Mouse (Mus musculus): ENCODE measurements at regions not wholly inside any gene's neighbourhood (a gene's known extent, or its start where the extent isn't known, plus 50 kb on each side); places are given as distances from the start of the nearest gene placed in this dataset.

DNA sequence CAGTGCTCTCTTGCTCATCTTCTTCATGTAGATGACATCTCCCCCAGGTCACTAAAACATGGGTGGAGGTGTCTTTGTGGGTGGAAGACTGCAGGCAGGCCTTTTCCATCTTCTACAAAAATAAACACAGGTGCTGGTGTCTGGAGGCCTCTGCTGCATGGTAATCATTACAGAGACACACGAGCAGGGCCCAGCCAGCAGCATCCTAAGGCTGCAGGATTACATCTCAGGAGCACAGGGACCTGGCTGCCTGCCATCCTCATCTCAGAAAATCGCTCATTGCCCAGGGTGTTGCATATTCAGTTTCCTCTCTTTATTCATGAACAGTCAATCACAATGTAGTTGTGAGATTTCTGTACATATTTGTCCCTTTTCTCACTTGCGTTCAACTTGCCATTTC is 56.5 kb upstream of the Cobl start:
- no peak overlapping the region for H3K9ac ChIP-seq
- no peaks in the 10 kb centered on the region for H3K36me3 ChIP-seq
- no peak overlapping the region for H3K4me3 ChIP-seq (replicated peaks)
- WGBS, result 44% methylated on average over 3 of the region's 3 CpGs
- H3K4me2 ChIP-seq, result no peak overlapping the region
- no peaks in the 10 kb centered on the region for H3K9me3 ChIP-seq
- H3K27ac ChIP-seq, result peak overlapping the region; percentile 59
- no peaks in the 10 kb centered on the region for H3K4me1 ChIP-seq
- ATAC-seq (ENCODE audit: insufficient read depth, low FRiP score, low read depth), result no peak
- no peaks in the 10 kb centered on the region for H3K27me3 ChIP-seq (replicated peaks)

DNA sequence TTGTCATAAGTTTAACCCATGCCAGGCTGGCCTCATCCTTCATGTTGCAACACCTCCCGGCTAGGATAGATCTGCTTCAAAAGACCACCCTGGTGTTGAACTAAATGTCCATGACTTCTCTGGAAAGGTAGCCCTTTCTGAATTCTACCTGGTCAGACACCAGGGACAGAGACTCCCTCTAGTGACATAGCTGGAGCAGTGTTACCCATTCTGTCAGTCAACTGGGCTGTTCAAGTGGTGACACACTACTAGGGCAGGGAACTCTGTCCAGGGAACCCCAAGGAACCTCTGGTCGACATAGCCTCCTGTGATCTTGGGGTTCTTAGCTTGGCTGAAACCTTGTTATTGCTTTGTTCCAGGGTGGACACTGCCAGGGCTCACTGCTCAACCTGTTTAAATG is 51.6 kb upstream of the Cobl start:
- ATAC-seq (ENCODE audit: insufficient read depth, low FRiP score, low read depth), result no peak
- Histone ChIP-seq H3K4me1 (no peaks in the 10 kb centered on the region), H3K9me3 (no peaks in the 10 kb centered on the region), H3K4me2 (no peak overlapping the region), H3K27me3 (replicated peaks) (no peaks in the 10 kb centered on the region), H3K9ac (no peak overlapping the region), H3K4me3 (replicated peaks) (no peak overlapping the region), H3K36me3 (no peaks in the 10 kb centered on the region), H3K27ac (no peak overlapping the region)
- WGBS, result 84% methylated on average over 2 of the region's 2 CpGs

Measured in stomach, embryonic 15.5 days (tissue).